Mouse (Mus musculus) CH12.LX (cell line): ENCODE measurements at regions not wholly inside any gene's neighbourhood (a gene's known extent, or its start where the extent isn't known, plus 50 kb on each side); places are given as distances from the start of the nearest gene placed in this dataset.
A peak's percentile ranks its signal among the peaks of the same experiment; 100 is the strongest.

ENCODE experiments used
- DNase-seq: peaks from one replicate; pipeline ENCODE4 v3.0.0-alpha.2; 2013; ENCODE audit errors: extremely low read depth
- H3K27ac ChIP-seq: 2 replicates; pipeline ENCODE4 v1.5.1; 2012; ENCODE audit warnings: low read depth, mild to moderate bottlenecking, control low read depth, moderate library complexity; ENCODE audit not compliant: insufficient read depth
- H3K27me3 ChIP-seq: replicated peaks from 2 replicates; pipeline ENCODE3; 2012; ENCODE audit warnings: inconsistent platforms
- H3K36me3 ChIP-seq, 2 experiments: replicated peaks in 1 of 2; 2 replicates each; pipeline versions ENCODE3 to v1.6.1; 2012; ENCODE audit warnings: inconsistent platforms in 1 of 2, low read length in 1 of 2, mild to moderate bottlenecking in 1 of 2, mixed read lengths in 1 of 2, moderate library complexity in 1 of 2; ENCODE audit not compliant: control insufficient read depth in 1 of 2, insufficient read depth in 1 of 2
- H3K4me1 ChIP-seq, 2 experiments: 2 replicates each; pipeline ENCODE4 v1.6.1; 2012; ENCODE audit warnings: inconsistent platforms in 1 of 2, moderate library complexity in 1 of 2; ENCODE audit not compliant: insufficient read depth in 2 of 2, control insufficient read depth in 1 of 2
- H3K4me2 ChIP-seq: 2 replicates; pipeline ENCODE4 v1.6.1; 2012; ENCODE audit warnings: low read depth, mild to moderate bottlenecking, control low read depth; ENCODE audit not compliant: poor library complexity, insufficient read depth, severe bottlenecking
- H3K4me3 ChIP-seq, 3 experiments: fragments of 150-350 bp in 1 of 3; sonication (generic) in 1 of 3; replicated peaks in 1 of 3; 2 replicates each; pipeline versions ENCODE3 to v1.5.1; 2011 to 2012; ENCODE audit warnings: low read depth in 2 of 3, low read length in 2 of 3, mild to moderate bottlenecking in 2 of 3, moderate library complexity in 2 of 3, control low read depth in 1 of 3, improper control_type of control experiment in 1 of 3, inconsistent platforms in 1 of 3, mixed read lengths in 1 of 3; ENCODE audit not compliant: poor library complexity in 1 of 3
- H3K79me2 ChIP-seq: replicated peaks from 2 replicates; pipeline ENCODE4 v1.6.1; 2012; ENCODE audit warnings: mild to moderate bottlenecking, moderate library complexity; ENCODE audit not compliant: control insufficient read depth, poor library complexity, insufficient read depth, severe bottlenecking; ENCODE audit errors: extremely low read depth
- H3K9ac ChIP-seq: 2 replicates; pipeline ENCODE4 v1.6.1; 2012; ENCODE audit warnings: low read depth, mild to moderate bottlenecking, control low read depth, moderate library complexity; ENCODE audit not compliant: insufficient read depth
- H3K9me3 ChIP-seq: replicated peaks from 2 replicates; pipeline ENCODE3; 2012; ENCODE audit warnings: low read length, inconsistent platforms, mixed read lengths
- BHLHE40 ChIP-seq: IDR thresholded peaks from 2 replicates; pipeline ENCODE4 v1.6.1; 2011; ENCODE audit warnings: mild to moderate bottlenecking, low read depth, low read length, improper control_type of control experiment
- CHD1 ChIP-seq: IDR thresholded peaks from 2 replicates; pipeline ENCODE4 v1.6.1; 2012; ENCODE audit warnings: low read depth, low read length, improper control_type of control experiment, inconsistent platforms
- CHD2 ChIP-seq: IDR thresholded peaks from 2 replicates; pipeline ENCODE4 v1.6.1; 2011; ENCODE audit warnings: low read length, improper control_type of control experiment
- E2F4 ChIP-seq: IDR thresholded peaks from 2 replicates; pipeline ENCODE4 v1.6.1; 2011; ENCODE audit warnings: low read depth, low read length, improper control_type of control experiment; ENCODE audit not compliant: insufficient replicate concordance
- ELF1 ChIP-seq: IDR thresholded peaks from 2 replicates; pipeline ENCODE4 v1.6.1; 2014; ENCODE audit warnings: low read depth, mild to moderate bottlenecking, inconsistent platforms, low read length, improper control_type of control experiment
- EP300 ChIP-seq: IDR thresholded peaks from 2 replicates; pipeline ENCODE4 v1.6.1; 2011; ENCODE audit warnings: low read length, improper control_type of control experiment
- ETS1 ChIP-seq: conservative IDR thresholded peaks from 2 replicates; pipeline ENCODE4 v1.6.1; 2012; ENCODE audit warnings: low read depth, mild to moderate bottlenecking, inconsistent platforms, low read length, improper control_type of control experiment, moderate library complexity
- HCFC1 ChIP-seq: IDR thresholded peaks from 2 replicates; pipeline ENCODE4 v1.6.1; 2012; ENCODE audit warnings: low read depth, mild to moderate bottlenecking, inconsistent platforms, low read length, improper control_type of control experiment
- IRF4 ChIP-seq: IDR thresholded peaks from 2 replicates; pipeline ENCODE4 v1.6.1; 2014; ENCODE audit warnings: low read depth, mild to moderate bottlenecking, inconsistent platforms, low read length, improper control_type of control experiment
- JUN ChIP-seq: IDR thresholded peaks from 2 replicates; pipeline ENCODE4 v1.6.1; 2011; ENCODE audit warnings: low read depth, mild to moderate bottlenecking, low read length, improper control_type of control experiment, moderate library complexity; ENCODE audit not compliant: insufficient read depth
- JUND ChIP-seq: conservative IDR thresholded peaks from 2 replicates; pipeline ENCODE4 v1.6.1; 2011; ENCODE audit warnings: low read depth, low read length, improper control_type of control experiment
- KAT2A ChIP-seq: IDR thresholded peaks from 2 replicates; pipeline ENCODE4 v1.6.1; 2012; ENCODE audit warnings: low read length, improper control_type of control experiment, inconsistent platforms; ENCODE audit not compliant: insufficient replicate concordance
- MAFK ChIP-seq: IDR thresholded peaks from 2 replicates; pipeline ENCODE4 v1.6.1; 2011; ENCODE audit warnings: low read length, improper control_type of control experiment; ENCODE audit not compliant: insufficient replicate concordance
- MAZ ChIP-seq: IDR thresholded peaks from 2 replicates; pipeline ENCODE4 v1.6.1; 2012; ENCODE audit warnings: low read depth, mild to moderate bottlenecking, inconsistent platforms, low read length, improper control_type of control experiment, moderate library complexity
- MEF2A ChIP-seq: IDR thresholded peaks from 2 replicates; pipeline ENCODE4 v1.6.1; 2014; ENCODE audit warnings: low read depth, mild to moderate bottlenecking, inconsistent platforms, low read length, improper control_type of control experiment, borderline replicate concordance
- MXI1 ChIP-seq: IDR thresholded peaks from 2 replicates; pipeline ENCODE4 v1.6.1; 2011; ENCODE audit warnings: mild to moderate bottlenecking, low read depth, low read length, improper control_type of control experiment
- NRF1 ChIP-seq: IDR thresholded peaks from 2 replicates; pipeline ENCODE4 v1.6.1; 2014; ENCODE audit warnings: low read depth, mild to moderate bottlenecking, inconsistent platforms, low read length, improper control_type of control experiment, moderate library complexity
- PAX5 ChIP-seq: IDR thresholded peaks from 2 replicates; pipeline ENCODE4 v1.6.1; 2012; ENCODE audit warnings: low read length, inconsistent platforms, mixed read lengths
- POLR2AphosphoS2 ChIP-seq: IDR thresholded peaks from 2 replicates; pipeline ENCODE4 v1.6.1; 2011; ENCODE audit warnings: low read depth, low read length, improper control_type of control experiment
- RCOR1 ChIP-seq: conservative IDR thresholded peaks from 2 replicates; pipeline ENCODE4 v1.6.1; 2012; ENCODE audit warnings: low read depth, mild to moderate bottlenecking, inconsistent platforms, low read length, improper control_type of control experiment
- SMC3 ChIP-seq: IDR thresholded peaks from 2 replicates; pipeline ENCODE4 v1.6.1; 2011; ENCODE audit warnings: low read depth, low read length, improper control_type of control experiment
- TBP ChIP-seq: conservative IDR thresholded peaks from 2 replicates; pipeline ENCODE4 v1.6.1; 2011; ENCODE audit warnings: low read depth, low read length, improper control_type of control experiment
- TCF12 ChIP-seq: IDR thresholded peaks from 2 replicates; pipeline ENCODE4 v1.6.1; 2014; ENCODE audit warnings: low read depth, mild to moderate bottlenecking, inconsistent platforms, low read length, improper control_type of control experiment
- UBTF ChIP-seq: IDR thresholded peaks from 2 replicates; pipeline ENCODE4 v1.6.1; 2012; ENCODE audit warnings: low read depth, mild to moderate bottlenecking, inconsistent platforms, low read length, improper control_type of control experiment, moderate library complexity
- USF1 ChIP-seq: IDR thresholded peaks from 2 replicates; pipeline ENCODE4 v1.6.1; 2014; ENCODE audit warnings: low read depth, mild to moderate bottlenecking, inconsistent platforms, low read length, improper control_type of control experiment
- USF2 ChIP-seq: conservative IDR thresholded peaks from 2 replicates; pipeline ENCODE4 v1.6.1; 2011; ENCODE audit warnings: low read depth, low read length, improper control_type of control experiment
- ZKSCAN1 ChIP-seq: IDR thresholded peaks from 2 replicates; pipeline ENCODE4 v1.6.1; 2012; ENCODE audit warnings: low read depth, inconsistent platforms, low read length, improper control_type of control experiment, borderline replicate concordance
- ZNF384 ChIP-seq: IDR thresholded peaks from 2 replicates; pipeline ENCODE4 v1.6.1; 2012; ENCODE audit warnings: low read depth, low read length, improper control_type of control experiment, inconsistent platforms
- dilution Hi-C: fragments of 300-500 bp; cut with MboI; formaldehyde crosslinking; loops from 2 replicates; pipeline ENCODE4 v1.14.3; 2020; ENCODE audit warnings: low sequenced_read_pairs; ENCODE audit not compliant: extremely low pct_unique_long_range_greater_than_20kb, extremely low pct_ligation_motif_present
- in situ Hi-C: fragments of 300-500 bp; cut with MboI; formaldehyde crosslinking; loops from 3 replicates; pipeline ENCODE4 v1.14.3; 2019; ENCODE audit warnings: low sequenced_read_pairs, low pct_ligation_motif_present, low pct_unique_long_range_greater_than_20kb, mixed read lengths

GRCm38 (mm10) chr8:34727699-34728098 is 616.2 kb upstream of the Gm10131 start (continued):
- TF ChIP-seq USF1 (no peak), JUND (no peak), POLR2AphosphoS2 (no peak), EP300 (peak; percentile 54; the same call in 1 of the 2 replicates), SMC3 (no peak), NRF1 (no peak), ZNF384 (no peak), JUN (no peak), MEF2A (peak; percentile 41; the same call in 1 of the 2 replicates), ZKSCAN1 (no peak), MAFK (no peak), MAZ (no peak), UBTF (no peak), HCFC1 (no peak), ELF1 (no peak)

- Histone ChIP-seq H3K4me2 (peak overlapping the region; percentile 7; the same call in 1 of the 2 replicates), H3K79me2 (no peaks in the 10 kb centered on the region), H3K4me1 (peaks cover 24 to 59% of the 10 kb centered on the region in 2 experiments), H3K4me3 (no peak overlapping the region), H3K36me3 (no peaks in the 10 kb centered on the region), H3K9me3 (no peaks in the 10 kb centered on the region), H3K27me3 (no peaks in the 10 kb centered on the region), H3K27ac (no peak overlapping the region), H3K9ac (no peak overlapping the region)
- no peak for DNase-seq
- TF ChIP-seq SMC3 = no peak
- no peak for TF ChIP-seq ZNF384
- TF ChIP-seq PAX5 = no peak
- no peak for TF ChIP-seq MXI1
- TF ChIP-seq MEF2A = peak; percentile 58; the same call in 1 of the 2 replicates
- no peak for TF ChIP-seq CHD2
- TF ChIP-seq TBP = no peak
- TF ChIP-seq MAFK = 0 out of 2 replicates have a peak, but pooled peaks have one; percentile 44
- TF ChIP-seq TCF12 = 0 out of 2 replicates have a peak, but pooled peaks have one; percentile 36
- TF ChIP-seq IRF4 = peak; percentile 66; the same call in 1 of the 2 replicates
- TF ChIP-seq E2F4 = no peak
- 0 out of 2 replicates have a peak, but pooled peaks have one; percentile 38 for TF ChIP-seq MAZ
- TF ChIP-seq KAT2A = no peak
- no peak for TF ChIP-seq USF2
- TF ChIP-seq EP300 = peak; percentile 76
- TF ChIP-seq CHD1 = no peak
- TF ChIP-seq ELF1 = 0 out of 2 replicates have a peak, but pooled peaks have one; percentile 20
- 0 out of 2 replicates have a peak, but pooled peaks have one; percentile 24 for TF ChIP-seq RCOR1
- TF ChIP-seq ETS1 = peak; percentile 62
- TF ChIP-seq BHLHE40 = peak; percentile 50; the same call in 1 of the 2 replicates
- in situ Hi-C loops (loop anchor here (5.0 kb wide), 2 partner anchors 86 to 244 kb away; no protein-coding TSS in a partner anchor), dilution Hi-C loops (no loop called here)
Measured at GRCm38 (mm10) chr8:34726145-34726767, 614.7 kb upstream of the Gm10131 start.
